Mouse (Mus musculus) liver, embryonic 14.5 days (tissue): ENCODE results near the gene Apbb2. TPM values are rescaled to one million over a fixed set of nuclear protein-coding genes. Genes with fewer than 3 reads are reported as not detected.

Experiments
- ATAC-seq: fragments of 200-750 bp; cut with Nextera tagmentation; 2 replicates; pipeline ENCODE4 v1.8.0; 2017; ENCODE audit warnings: moderate number of reproducible peaks, mild to moderate bottlenecking, moderate library complexity; ENCODE audit not compliant: insufficient read depth
- DNase-seq, 3 experiments: peaks; one replicate each; pipeline ENCODE4 v3.0.0-alpha.2; 2012 to 2013; ENCODE audit warnings: low read depth in 3 of 3, low spot score in 3 of 3
- H3K27ac ChIP-seq: fragments of 300-500 bp; sonication (generic); 2 replicates; pipeline ENCODE4 v1.5.1; 2014; ENCODE audit warnings: moderate library complexity, mild to moderate bottlenecking, control low read depth, inconsistent platforms
- H3K27me3 ChIP-seq: fragments of 300-500 bp; sonication (generic); 2 replicates; pipeline ENCODE4 v1.6.1; 2014; ENCODE audit warnings: mild to moderate bottlenecking, low read length, moderate library complexity; ENCODE audit not compliant: control insufficient read depth, insufficient read depth
- H3K36me3 ChIP-seq: fragments of 300-500 bp; sonication (generic); replicated peaks from 2 replicates; pipeline ENCODE4 v1.6.1; 2014; ENCODE audit warnings: low read depth; ENCODE audit not compliant: control insufficient read depth, insufficient read depth
- H3K4me1 ChIP-seq, 2 experiments: fragments of 200-500 bp in 1 of 2; fragments of 300-500 bp in 1 of 2; sonication (generic) in 1 of 2; replicated peaks; 2 replicates each; pipeline ENCODE4 v1.6.1; 2012 to 2014; ENCODE audit warnings: antibody characterized with exemption in 1 of 2, inconsistent platforms in 1 of 2, low read length in 1 of 2; ENCODE audit not compliant: control insufficient read depth in 2 of 2, insufficient read depth in 2 of 2
- H3K4me2 ChIP-seq: fragments of 300-500 bp; sonication (generic); 2 replicates; pipeline ENCODE4 v1.6.1; 2014; ENCODE audit warnings: low read depth, mild to moderate bottlenecking, control low read depth, moderate library complexity
- H3K4me3 ChIP-seq, 2 experiments: fragments of 200-500 bp in 1 of 2; fragments of 300-500 bp in 1 of 2; sonication (generic) in 1 of 2; 2 replicates each; pipeline ENCODE4 v1.5.1; 2012 to 2014; ENCODE audit warnings: low read depth in 2 of 2, low read length in 2 of 2, mild to moderate bottlenecking in 2 of 2, control low read depth in 1 of 2, inconsistent platforms in 1 of 2, moderate library complexity in 1 of 2; ENCODE audit not compliant: insufficient read depth in 1 of 2
- H3K9ac ChIP-seq: fragments of 300-500 bp; sonication (generic); replicated peaks from 2 replicates; pipeline ENCODE4 v1.6.1; 2014; ENCODE audit warnings: mild to moderate bottlenecking, control low read depth, moderate library complexity
- H3K9me3 ChIP-seq: fragments of 300-500 bp; sonication (generic); 2 replicates; pipeline ENCODE4 v1.6.1; 2016; ENCODE audit warnings: low read length, mixed read lengths; ENCODE audit not compliant: control insufficient read depth
- CTCF ChIP-seq: IDR thresholded peaks from 2 replicates; pipeline ENCODE4 v1.5.1; 2016; ENCODE audit warnings: antibody characterized with exemption, low read depth, control low read depth
- EP300 ChIP-seq: IDR thresholded peaks from 2 replicates; pipeline ENCODE4 v1.6.1; 2016; ENCODE audit warnings: antibody characterized with exemption, low read depth
- WGBS: fragments of 180-500 bp; shearing (Covaris S2); extraction: QIAGEN DNeasy Blood & Tissue Kit; methylation state at CpG from one replicate; pipeline ENCODE4 v1.1.7; 2014; ENCODE audit not compliant: insufficient replicate concordance; 5-methylcytosine and 5-hydroxymethylcytosine counted together
- polyA plus RNA-seq, 2 experiments: library from polyadenylated mRNA; depleted of rRNA in 1 of 2; stranded (reverse) in 1 of 2; unstranded in 1 of 2; fragments of >200 nt; fragmentation: Nextera tagmentation in 1 of 2; extraction: Ambion mirVana in 1 of 2; gene quantifications; 2 replicates each; pipeline versions ENCODE4 v1.2.1 to v1.2.3; 2012 to 2014

The Apbb2 gene
- polyA plus RNA-seq, 2 experiments = 0.92 to 2.8 TPM

GRCm38 (mm10) chr5:66515271-66515670 lies 103.3 kb downstream of the Apbb2 start:
- no peaks in the 10 kb centered on the region for H3K27me3 ChIP-seq
- H3K9me3 ChIP-seq = no peaks in the 10 kb centered on the region
- no peaks in the 10 kb centered on the region for H3K36me3 ChIP-seq
- H3K9ac ChIP-seq = no peak overlapping the region
- H3K4me2 ChIP-seq = no peak overlapping the region
- H3K27ac ChIP-seq = no peak overlapping the region
- no peak for ATAC-seq
- WGBS = 71% methylated on average over 10 of the region's 10 CpGs
- H3K4me3 ChIP-seq = no peak overlapping the region
- H3K4me1 ChIP-seq = no peaks in the 10 kb centered on the region
- DNase-seq = no peak
- TF ChIP-seq CTCF = no peak
- no peak for TF ChIP-seq EP300

GRCm38 (mm10) chr5:66514659-66515058 lies 103.9 kb downstream of the Apbb2 start:
- Histone ChIP-seq H3K9me3 (no peaks in the 10 kb centered on the region), H3K27ac (no peak overlapping the region), H3K9ac (no peak overlapping the region), H3K4me3 (no peak overlapping the region), H3K4me1 (no peaks in the 10 kb centered on the region), H3K4me2 (no peak overlapping the region), H3K36me3 (no peaks in the 10 kb centered on the region), H3K27me3 (no peaks in the 10 kb centered on the region)
- ATAC-seq = no peak
- no peak for TF ChIP-seq EP300
- TF ChIP-seq CTCF = no peak
- 85% methylated on average over 6 of the region's 6 CpGs for WGBS
- DNase-seq = no peak

- ATAC-seq (no peak), DNase-seq (no peak)
- H3K4me2 ChIP-seq = no peak overlapping the region
- H3K4me1 ChIP-seq = no peaks in the 10 kb centered on the region
- no peaks in the 10 kb centered on the region for H3K9me3 ChIP-seq
- H3K27ac ChIP-seq = no peak overlapping the region
- no peaks in the 10 kb centered on the region for H3K27me3 ChIP-seq
- H3K4me3 ChIP-seq = no peak overlapping the region
- no peak for TF ChIP-seq EP300
- TF ChIP-seq CTCF = no peak
- no peaks in the 10 kb centered on the region for H3K36me3 ChIP-seq
- no peak overlapping the region for H3K9ac ChIP-seq
These were observed 105.2 kb downstream of the Apbb2 start for GRCm38 (mm10) chr5:66513412-66513811.

GRCm38 (mm10) chr5:66512519-66512918 lies 106.1 kb downstream of the Apbb2 start:
- 66% methylated on average over 7 of the region's 7 CpGs for WGBS
- DNase-seq (no peak), ATAC-seq (no peak)
- Histone ChIP-seq H3K4me2 (no peak overlapping the region), H3K9me3 (no peaks in the 10 kb centered on the region), H3K9ac (no peak overlapping the region), H3K27ac (no peak overlapping the region), H3K4me3 (no peak overlapping the region), H3K36me3 (no peaks in the 10 kb centered on the region), H3K4me1 (no peaks in the 10 kb centered on the region), H3K27me3 (no peaks in the 10 kb centered on the region)
- TF ChIP-seq CTCF (no peak), EP300 (no peak)

- no peaks in the 10 kb centered on the region for H3K27me3 ChIP-seq
- H3K4me3 ChIP-seq = no peak overlapping the region
- H3K27ac ChIP-seq = no peak overlapping the region
- no peaks in the 10 kb centered on the region for H3K9me3 ChIP-seq
- no peak overlapping the region for H3K4me2 ChIP-seq
- no peaks in the 10 kb centered on the region for H3K36me3 ChIP-seq
- no peak overlapping the region for H3K9ac ChIP-seq
- ATAC-seq = no peak
- no peak for DNase-seq
- WGBS = 23% methylated on average over 7 of the region's 7 CpGs
- TF ChIP-seq EP300 (no peak), CTCF (no peak)
- H3K4me1 ChIP-seq = no peaks in the 10 kb centered on the region
These were observed 107.9 kb downstream of the Apbb2 start for GRCm38 (mm10) chr5:66510716-66511115.
